Comparison of ENCODE assay signal across 8 mouse cellular contexts in the genomic region with DNA sequence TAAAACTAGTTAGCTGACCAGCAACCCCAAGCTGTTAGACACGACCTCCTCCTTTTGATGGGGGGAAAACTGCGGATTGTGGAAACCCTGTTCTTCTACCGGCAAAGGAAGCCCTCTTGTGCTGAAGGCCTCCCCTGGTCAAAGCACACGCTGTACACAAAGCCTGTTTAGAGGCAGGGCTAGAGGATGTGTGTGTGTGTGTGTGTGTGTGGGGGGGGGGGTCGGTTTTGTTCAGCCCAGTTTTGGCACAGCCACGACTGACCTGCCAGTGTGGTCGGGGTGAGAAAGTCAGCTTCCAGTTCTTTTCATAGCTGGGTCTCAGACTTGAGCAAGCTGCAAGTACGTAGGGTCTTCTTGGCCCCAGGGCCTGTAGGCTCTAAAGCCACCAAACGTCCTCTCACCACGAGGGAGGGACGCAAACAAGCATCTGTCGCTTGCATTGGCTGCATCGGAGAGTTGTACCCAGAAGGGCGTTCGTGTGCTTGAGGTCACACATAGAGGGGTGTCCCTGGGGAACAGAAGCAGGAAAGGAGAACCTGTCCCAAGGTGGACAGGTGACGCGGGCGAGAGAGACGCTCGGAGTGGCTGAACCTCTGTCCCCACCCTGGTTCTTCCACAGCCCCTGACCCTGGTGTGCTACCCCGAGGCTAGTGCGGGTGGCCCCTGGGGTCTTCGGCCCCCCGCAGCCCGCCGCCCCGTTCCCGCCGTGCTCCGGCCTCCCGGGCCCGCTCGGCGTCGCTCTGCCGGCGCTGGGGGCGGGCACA. TPM values are rescaled to one million over a fixed set of nuclear protein-coding genes. Genes with fewer than 3 reads are reported as not detected.
A peak's percentile ranks its signal among the peaks of the same experiment; 100 is the strongest.
DNase-seq lines count a peak whose midpoint lies in the region; ATAC-seq and TF ChIP-seq lines count a peak whose summit lies in the region.

No protein-coding gene starts in this region.

- H3K4me2 ChIP-seq in forebrain, embryonic 12.5 days = peak overlapping the region; percentile 88
- peak overlapping the region; percentile 85 for H3K4me2 ChIP-seq in hindbrain, embryonic 12.5 days (replicated peaks)

- H3K9ac ChIP-seq in forebrain, embryonic 12.5 days = peak overlapping the region; percentile 93
- peak overlapping the region; percentile 94 for H3K9ac ChIP-seq in hindbrain, embryonic 12.5 days

- no peak for TF ChIP-seq CTCF in spleen, adult 2 months (IDR thresholded peaks at IDR 0.05; ENCODE audit: extremely low read depth, insufficient read depth, insufficient read length, insufficient replicate concordance)

- no peaks in the 10 kb centered on the region for H3K36me3 ChIP-seq in forebrain, embryonic 12.5 days (replicated peaks)
- peaks cover 8% of the 10 kb centered on the region; the same call in 1 of the 2 replicates for H3K36me3 ChIP-seq in hindbrain, embryonic 12.5 days
- H3K36me3 ChIP-seq in spleen, adult 2 months (ENCODE audit: control insufficient read depth, insufficient read depth, low read length) = peaks cover 1% of the 10 kb centered on the region; the same call in 1 of the 2 replicates

- WGBS in forebrain, embryonic 12.5 days = under 1% methylated on average over 36 of the region's 38 CpGs
- WGBS in hindbrain, embryonic 12.5 days = 2% methylated on average over 31 of the region's 38 CpGs
- WGBS in spleen, adult 2 months = 2% methylated on average over 36 of the region's 38 CpGs

- no peaks in the 10 kb centered on the region for H3K9me3 ChIP-seq in forebrain, embryonic 12.5 days
- H3K9me3 ChIP-seq in hindbrain, embryonic 12.5 days (replicated peaks) = no peaks in the 10 kb centered on the region

- peak; percentile 65 for TF ChIP-seq POLR2A in spleen, adult 2 months (IDR thresholded peaks at IDR 0.05; ENCODE audit: low read depth, low read length)

- H3K4me3 ChIP-seq in forebrain, embryonic 12.5 days (replicated peaks) = peak overlapping the region; percentile 83
- peak overlapping the region; percentile 85 for H3K4me3 ChIP-seq in hindbrain, embryonic 12.5 days
- peak overlapping the region; percentile 90 for H3K4me3 ChIP-seq in spleen, adult 2 months (ENCODE audit: extremely low read depth, insufficient read depth, insufficient read length)

- ATAC-seq in forebrain, embryonic 12.5 days (ENCODE audit: low FRiP score) = peak; percentile 66
- ATAC-seq in hindbrain, embryonic 12.5 days (ENCODE audit: low FRiP score) = peak; percentile 80
- ATAC-seq in megakaryocyte, adult 5-6 weeks (ENCODE audit: poor library complexity, severe bottlenecking) = peak; percentile 47

- no peaks in the 10 kb centered on the region for H3K27me3 ChIP-seq in forebrain, embryonic 12.5 days
- H3K27me3 ChIP-seq in hindbrain, embryonic 12.5 days = no peaks in the 10 kb centered on the region
- H3K27me3 ChIP-seq in spleen, adult 2 months (ENCODE audit: control insufficient read depth, insufficient read depth, low read length) = no peaks in the 10 kb centered on the region

- DNase-seq in right cerebral cortex, adult 2 months (ENCODE audit: low spot score in 2 of 2) = peak; percentile 35 to 44
- no peak for DNase-seq in right cerebral cortex, postnatal 25 days
- DNase-seq in c-Kit-positive CD71-negative TER-119-negative erythroid progenitor cells, embryonic 14.5 days (ENCODE audit: low read depth) = peak; percentile 59
- peak; percentile 35 to 42 for DNase-seq in left cerebral cortex, adult 8-10 months (ENCODE audit: low spot score in 2 of 2)
- peak; percentile 72 to 77 for DNase-seq in spleen, adult 2 months (ENCODE audit: low read depth in 1 of 2, low spot score in 2 of 2)

- H3K27ac ChIP-seq in forebrain, embryonic 12.5 days = peak overlapping the region; percentile 83
- H3K27ac ChIP-seq in hindbrain, embryonic 12.5 days = peak overlapping the region; percentile 90
- H3K27ac ChIP-seq in spleen, adult 2 months (ENCODE audit: insufficient read depth, low read length) = peak overlapping the region; percentile 92

- H3K4me1 ChIP-seq in forebrain, embryonic 12.5 days = peaks cover 11% of the 10 kb centered on the region
- H3K4me1 ChIP-seq in hindbrain, embryonic 12.5 days = peaks cover 9% of the 10 kb centered on the region
- H3K4me1 ChIP-seq in spleen, adult 2 months (ENCODE audit: control insufficient read depth, insufficient read depth, insufficient read length) = peaks cover 12% of the 10 kb centered on the region; the same call in 1 of the 2 replicates

RNA-seq across cellular contexts. Expression of a gene that starts 0.4 kb away (rescaled TPM):
- 32.2 and 36.9 TPM in 2 replicates for polyA plus RNA-seq in forebrain, embryonic 12.5 days (2016; fragmentation: Nextera tagmentation; extraction: Ambion mirVana)
- 43.4 and 46.4 TPM in 2 replicates for polyA plus RNA-seq in hindbrain, embryonic 12.5 days (2016; fragmentation: Nextera tagmentation; extraction: Ambion mirVana)
- total RNA-seq in left cerebral cortex, adult 8-10 months (2022) = 10 to 100 TPM; 89.8 to 96.1 (median 92.0) TPM
- 79.2 and 84.9 TPM in 2 replicates for total RNA-seq in megakaryocyte, adult 5-6 weeks (2015)
- 65.7 and 74.1 TPM in 2 replicates for total RNA-seq in megakaryocyte, adult 5-6 weeks (2017)
- polyA plus RNA-seq in spleen, adult 2 months (2012; rRNA removed) = 30.5 and 45.5 TPM in 2 replicates
